Mouse (Mus musculus): ENCODE measurements around the gene Ssty1.
"Not testable (repeated sequence)": the region's sequence is repeated elsewhere in the genome, so short reads cannot be mapped to it uniquely, and the experiment has no call there.

Gene Ssty1

DNA sequence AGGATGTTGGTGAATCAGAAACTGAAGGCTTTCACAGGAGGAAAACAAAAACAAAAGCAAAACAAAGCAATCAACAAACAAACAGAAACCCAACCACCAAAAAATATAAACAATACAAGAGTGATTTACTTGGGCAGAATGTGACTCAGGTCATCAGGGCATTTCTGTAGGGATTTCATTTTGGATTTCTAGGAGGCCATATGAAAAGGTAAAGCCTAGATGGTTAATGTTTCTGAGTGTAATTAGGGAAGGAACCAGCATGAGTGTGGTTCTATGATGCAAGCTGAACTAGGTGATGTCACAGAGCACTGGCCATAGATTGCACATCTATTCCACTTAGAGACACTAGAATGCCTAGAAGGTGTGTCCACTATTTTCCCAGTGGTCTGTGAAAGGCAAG is at the start of gene Ssty1:
TSS of gene Ssty1 (plus strand) at position 301 of the 400 bp plus-strand sequence.
- not testable (repeated sequence) for DNase-seq (ENCODE audit: low read depth)

DNA sequence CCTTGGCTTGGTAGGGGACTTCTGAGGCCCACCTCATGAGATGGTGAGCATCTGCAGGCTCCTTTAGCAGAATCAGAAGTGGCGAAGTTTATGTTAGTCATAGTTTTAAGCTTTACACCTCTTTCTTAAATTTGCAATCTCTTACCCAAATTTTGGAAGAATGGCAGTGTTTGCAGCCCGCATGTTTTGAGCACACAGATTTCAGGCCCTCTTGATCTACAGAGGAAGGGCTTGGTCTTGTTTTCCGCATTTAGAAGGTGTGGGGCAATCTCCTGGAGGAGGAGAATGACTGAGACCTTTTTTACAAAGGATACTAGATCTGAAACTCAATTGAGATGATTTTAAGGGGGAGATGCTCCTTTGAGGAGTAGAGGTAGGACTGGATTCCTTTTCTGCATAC is 27.2 kb upstream of the Ssty1 start, which contains the start of gene Gm21764:
TSS of gene Gm21764 (minus strand) at position 101 of the 400 bp plus-strand sequence.
- DNase-seq (ENCODE audit: low read depth): not testable (repeated sequence)
